Mouse (Mus musculus) stomach, postnatal 0 days (tissue): Measurements from ENCODE around the gene Kif6.

ENCODE experiments used
- CTCF ChIP-seq: IDR thresholded peaks from 2 replicates; pipeline ENCODE4 v1.5.1; 2016; ENCODE audit warnings: antibody characterized with exemption, low read depth, mild to moderate bottlenecking, moderate library complexity
- EP300 ChIP-seq: optimal IDR thresholded peaks from 2 replicates; pipeline ENCODE3; 2016; ENCODE audit warnings: antibody characterized with exemption

DNA sequence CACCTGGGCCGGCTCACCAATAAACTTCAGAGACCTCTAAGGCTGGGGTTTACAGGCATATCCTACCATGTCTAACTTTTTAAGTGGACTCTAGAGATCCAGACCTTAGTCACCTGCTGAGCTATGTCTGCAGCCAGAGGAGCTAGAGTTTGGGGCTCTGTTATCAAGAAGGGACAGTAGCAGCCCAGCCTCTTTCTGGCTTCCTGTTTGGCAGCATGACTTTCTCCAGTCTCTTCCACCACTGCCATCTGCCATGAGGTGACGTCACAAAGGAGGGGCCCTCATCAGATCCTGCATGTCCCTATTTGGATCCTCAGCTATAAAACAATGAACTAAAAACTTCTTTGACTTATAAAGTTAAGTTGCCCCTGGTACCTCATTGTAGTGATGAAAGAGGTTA, 250.7 kb downstream of the Kif6 start:
- no peak for TF ChIP-seq CTCF
- no peak for TF ChIP-seq EP300
